Mouse (Mus musculus) hindbrain, embryonic 11.5 days (tissue): ENCODE measurements around the gene Taok3. TPM values are rescaled to one million over a fixed set of nuclear protein-coding genes. Genes with fewer than 3 reads are reported as not detected.

Experiments
- ATAC-seq: fragments of 200-750 bp; cut with Nextera tagmentation; 2 replicates; pipeline ENCODE4 v1.8.0; 2017; ENCODE audit warnings: mild to moderate bottlenecking, moderate TSS enrichment, moderate library complexity; ENCODE audit not compliant: low FRiP score
- DNase-seq: peaks from one replicate; pipeline ENCODE4 v3.0.0-alpha.2; 2015; ENCODE audit warnings: low spot score
- H3K27ac ChIP-seq: fragments of 300-500 bp; sonication (generic); 2 replicates; pipeline ENCODE4 v1.5.1; 2014; ENCODE audit warnings: mild to moderate bottlenecking, low read depth, low read length
- H3K27me3 ChIP-seq: fragments of 300-500 bp; sonication (generic); 2 replicates; pipeline ENCODE4 v1.6.1; 2014; ENCODE audit warnings: mild to moderate bottlenecking, low read length, moderate library complexity, mixed read lengths; ENCODE audit not compliant: control insufficient read depth, insufficient read depth
- H3K36me3 ChIP-seq: fragments of 300-500 bp; sonication (generic); 2 replicates; pipeline ENCODE4 v1.6.1; 2014; ENCODE audit warnings: mild to moderate bottlenecking, low read length, moderate library complexity, mixed read lengths; ENCODE audit not compliant: control insufficient read depth, insufficient read depth
- H3K4me1 ChIP-seq: fragments of 300-500 bp; sonication (generic); replicated peaks from 2 replicates; pipeline ENCODE4 v1.6.1; 2014; ENCODE audit warnings: low read length, mixed read lengths; ENCODE audit not compliant: control insufficient read depth, insufficient read depth
- H3K4me2 ChIP-seq: fragments of 300-500 bp; sonication (generic); replicated peaks from 2 replicates; pipeline ENCODE4 v1.6.1; 2014; ENCODE audit warnings: mild to moderate bottlenecking, low read depth, low read length
- H3K4me3 ChIP-seq: fragments of 300-500 bp; sonication (generic); 2 replicates; pipeline ENCODE4 v1.5.1; 2014; ENCODE audit warnings: low read depth, low read length
- H3K9ac ChIP-seq: fragments of 300-500 bp; sonication (generic); 2 replicates; pipeline ENCODE4 v1.6.1; 2014; ENCODE audit warnings: low read depth, low read length
- H3K9me3 ChIP-seq: fragments of 300-500 bp; sonication (generic); 2 replicates; pipeline ENCODE4 v1.6.1; 2016; ENCODE audit warnings: low read length; ENCODE audit not compliant: control insufficient read depth
- WGBS: fragments of 180-500 bp; shearing (Covaris S2); extraction: QIAGEN DNeasy Blood & Tissue Kit; methylation state at CpG from one replicate; pipeline ENCODE4 v1.1.7; 2014; 5-methylcytosine and 5-hydroxymethylcytosine counted together
- polyA plus RNA-seq: library from polyadenylated mRNA; unstranded; fragments of >200 nt; fragmentation: Nextera tagmentation; extraction: Ambion mirVana; gene quantifications from 2 replicates; pipeline ENCODE4 v1.2.1, GENCODE M21; 2014

Taok3 gene
- polyA plus RNA-seq, 1 experiment from 2014 or later: 21.7 TPM

- H3K27me3 ChIP-seq: no peaks in the 10 kb centered on the region
- no peak overlapping the region for H3K4me3 ChIP-seq
- H3K36me3 ChIP-seq: no peaks in the 10 kb centered on the region; the same call in 1 of the 2 replicates
- no peak for DNase-seq
- no peak for ATAC-seq
- WGBS: 91% methylated on average over 3 of the region's 3 CpGs
- no peak overlapping the region for H3K27ac ChIP-seq
- no peaks in the 10 kb centered on the region for H3K4me1 ChIP-seq
- H3K9me3 ChIP-seq: no peaks in the 10 kb centered on the region
- no peak overlapping the region for H3K9ac ChIP-seq
- H3K4me2 ChIP-seq: no peak overlapping the region
These were observed 131.8 kb downstream of the Taok3 start for GRCm38 (mm10) chr5:117251763-117252162.

DNA sequence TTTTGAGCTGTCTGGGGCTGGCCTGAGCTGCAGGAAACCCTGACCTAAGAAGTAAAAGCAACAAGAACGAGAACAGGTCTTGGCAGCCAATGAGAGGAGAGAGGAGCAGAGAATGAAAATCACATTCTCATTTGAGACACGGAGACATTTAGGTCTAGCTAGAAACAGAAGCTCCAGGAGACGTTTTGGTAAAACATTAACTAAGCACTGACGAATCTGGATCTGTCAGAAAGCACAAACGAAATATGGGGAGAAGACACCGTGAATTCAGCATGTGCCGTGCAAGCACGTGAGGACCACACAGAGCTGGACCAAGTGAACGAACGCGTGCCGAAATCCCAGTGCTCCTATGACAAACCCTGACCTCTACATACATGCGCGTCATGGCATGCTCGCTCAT is 138.3 kb downstream of the Taok3 start:
- H3K27ac ChIP-seq: no peak overlapping the region
- no peaks in the 10 kb centered on the region for H3K27me3 ChIP-seq
- no peak overlapping the region for H3K4me2 ChIP-seq
- H3K4me3 ChIP-seq: no peak overlapping the region
- no peak overlapping the region for H3K9ac ChIP-seq
- WGBS: 92% methylated on average over 15 of the region's 15 CpGs
- no peaks in the 10 kb centered on the region for H3K9me3 ChIP-seq
- H3K36me3 ChIP-seq: no peaks in the 10 kb centered on the region
- no peak for DNase-seq
- no peak for ATAC-seq
- no peaks in the 10 kb centered on the region for H3K4me1 ChIP-seq

- H3K4me2 ChIP-seq: no peak overlapping the region
- WGBS: 82% methylated on average over 21 of the region's 21 CpGs
- DNase-seq (no peak), ATAC-seq (no peak)
- H3K4me3 ChIP-seq: no peak overlapping the region
- H3K9me3 ChIP-seq: no peaks in the 10 kb centered on the region
- H3K27ac ChIP-seq: no peak overlapping the region
- no peaks in the 10 kb centered on the region for H3K36me3 ChIP-seq
- H3K27me3 ChIP-seq: no peaks in the 10 kb centered on the region
- H3K4me1 ChIP-seq: no peaks in the 10 kb centered on the region
- no peak overlapping the region for H3K9ac ChIP-seq
These were observed 143.6 kb downstream of the Taok3 start for GRCm38 (mm10) chr5:117263566-117263965.

DNA sequence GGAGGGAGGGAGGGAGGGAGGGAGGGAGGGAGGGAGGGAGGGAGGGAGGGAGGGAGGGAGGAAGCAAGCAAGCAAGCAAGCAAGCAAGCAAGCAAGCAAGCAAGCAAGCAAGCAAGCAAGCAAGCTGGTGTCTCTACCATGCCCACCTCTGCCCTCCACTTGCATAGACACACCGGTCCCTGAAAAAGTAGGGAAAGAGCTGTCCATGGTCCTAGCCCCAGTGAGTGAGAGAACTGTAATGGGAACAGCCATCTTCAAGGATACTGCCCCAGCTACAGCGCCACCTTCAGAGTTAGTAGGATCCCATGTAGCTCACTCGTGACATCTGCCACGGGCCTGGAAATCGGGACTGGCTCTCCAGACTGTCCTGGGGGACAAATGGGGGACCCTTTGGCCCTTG is 144.8 kb downstream of the Taok3 start:
- Histone ChIP-seq H3K27ac (no peak overlapping the region), H3K9ac (no peak overlapping the region), H3K4me1 (no peaks in the 10 kb centered on the region), H3K27me3 (no peaks in the 10 kb centered on the region), H3K4me2 (no peak overlapping the region), H3K36me3 (no peaks in the 10 kb centered on the region), H3K9me3 (no peaks in the 10 kb centered on the region), H3K4me3 (no peak overlapping the region)
- DNase-seq: peak; percentile 30
- WGBS: 54% methylated on average over 5 of the region's 5 CpGs
- no peak for ATAC-seq

- no peaks in the 10 kb centered on the region for H3K27me3 ChIP-seq
- DNase-seq (no peak), ATAC-seq (no peak)
- 74% methylated on average over 14 of the region's 14 CpGs for WGBS
- no peak overlapping the region for H3K4me3 ChIP-seq
- H3K36me3 ChIP-seq: no peaks in the 10 kb centered on the region
- H3K4me1 ChIP-seq: no peaks in the 10 kb centered on the region
- H3K4me2 ChIP-seq: no peak overlapping the region
- H3K9ac ChIP-seq: no peak overlapping the region
- no peaks in the 10 kb centered on the region for H3K9me3 ChIP-seq
- H3K27ac ChIP-seq: no peak overlapping the region
These were observed 148.0 kb downstream of the Taok3 start for GRCm38 (mm10) chr5:117267913-117268312.

- ATAC-seq: no peak
- 37% methylated on average over 5 of the region's 5 CpGs for WGBS
- H3K27ac ChIP-seq: no peak overlapping the region
These were observed 148.8 kb downstream of the Taok3 start for GRCm38 (mm10) chr5:117268749-117269148.

GRCm38 (mm10) chr5:117269395-117269794 is 149.5 kb downstream of the Taok3 start:
- Histone ChIP-seq H3K4me2 (no peak overlapping the region), H3K27me3 (no peaks in the 10 kb centered on the region), H3K9me3 (no peaks in the 10 kb centered on the region), H3K4me3 (no peak overlapping the region), H3K4me1 (no peaks in the 10 kb centered on the region), H3K9ac (no peak overlapping the region), H3K27ac (no peak overlapping the region), H3K36me3 (no peaks in the 10 kb centered on the region)
- over 99% methylated on average over 12 of the region's 12 CpGs for WGBS
- no peak for DNase-seq
- ATAC-seq: no peak

More at GRCm38 (mm10) chr5:117268749-117269148, 148.8 kb downstream of the Taok3 start:
- Histone ChIP-seq H3K9me3 (no peaks in the 10 kb centered on the region), H3K4me3 (no peak overlapping the region), H3K4me2 (no peak overlapping the region), H3K4me1 (no peaks in the 10 kb centered on the region), H3K36me3 (no peaks in the 10 kb centered on the region), H3K27me3 (no peaks in the 10 kb centered on the region), H3K9ac (no peak overlapping the region)
- no peak for DNase-seq

DNA sequence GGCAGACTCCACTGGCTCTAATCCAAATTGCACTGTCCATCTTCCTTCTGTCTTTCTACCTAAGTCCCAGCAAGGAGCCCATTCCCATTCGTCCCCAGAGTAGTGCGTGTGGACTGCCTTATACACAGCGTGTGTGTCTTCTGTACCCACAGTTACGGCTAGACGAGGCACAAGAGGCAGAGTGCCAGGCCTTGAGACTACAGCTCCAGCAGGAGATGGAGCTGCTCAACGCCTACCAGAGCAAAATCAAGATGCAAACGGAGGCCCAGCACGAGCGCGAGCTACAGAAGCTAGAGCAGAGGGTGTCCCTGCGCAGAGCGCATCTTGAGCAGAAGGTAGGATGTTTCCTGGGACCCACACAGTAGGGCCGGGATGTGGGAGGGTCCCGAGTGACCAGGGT is 152.0 kb downstream of the Taok3 start:
- DNase-seq: no peak
- no peaks in the 10 kb centered on the region for H3K9me3 ChIP-seq
- 91% methylated on average over 14 of the region's 14 CpGs for WGBS

DNA sequence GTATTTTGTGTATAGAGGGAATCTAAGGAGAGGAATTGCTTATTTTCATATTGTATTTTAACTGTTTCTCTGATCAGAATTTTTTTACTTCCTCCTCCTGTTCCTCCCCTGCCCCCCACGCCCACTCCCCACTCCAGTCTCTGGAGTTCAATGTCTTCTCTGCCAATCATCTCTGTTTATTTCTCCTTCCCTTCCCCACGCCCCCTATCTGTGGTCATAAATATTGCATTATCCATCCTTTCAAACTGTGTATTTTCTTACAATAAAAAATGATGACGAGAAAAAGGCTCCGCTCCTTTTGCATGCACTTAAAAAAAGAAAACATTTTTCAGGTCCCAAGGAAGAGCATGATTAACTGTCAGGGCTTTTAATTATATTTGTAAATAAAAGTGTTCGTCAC is 154.9 kb downstream of the Taok3 start:
- WGBS: 74% methylated on average over 5 of the region's 5 CpGs
- Histone ChIP-seq H3K9ac (no peak overlapping the region), H3K27me3 (no peaks in the 10 kb centered on the region), H3K9me3 (no peaks in the 10 kb centered on the region), H3K36me3 (no peaks in the 10 kb centered on the region), H3K4me1 (no peaks in the 10 kb centered on the region), H3K27ac (no peak overlapping the region), H3K4me2 (no peak overlapping the region), H3K4me3 (no peak overlapping the region)
- ATAC-seq (no peak), DNase-seq (peak; percentile 33)

More for the DNA sequence above, 152.0 kb downstream of the Taok3 start:
- no peak for ATAC-seq
- no peak overlapping the region for H3K4me3 ChIP-seq
- no peaks in the 10 kb centered on the region for H3K36me3 ChIP-seq
- no peaks in the 10 kb centered on the region for H3K4me1 ChIP-seq
- no peak overlapping the region for H3K9ac ChIP-seq
- no peaks in the 10 kb centered on the region for H3K27me3 ChIP-seq
- no peak overlapping the region for H3K27ac ChIP-seq
- H3K4me2 ChIP-seq: no peak overlapping the region
